Mouse (Mus musculus): ENCODE data around the gene Serpina1f.
A peak's percentile ranks its signal among the peaks of the same experiment; 100 is the strongest.
"Not testable (repeated sequence)": the region's sequence is repeated elsewhere in the genome, so short reads cannot be mapped to it uniquely, and the experiment has no call there.

Gene Serpina1f

DNA sequence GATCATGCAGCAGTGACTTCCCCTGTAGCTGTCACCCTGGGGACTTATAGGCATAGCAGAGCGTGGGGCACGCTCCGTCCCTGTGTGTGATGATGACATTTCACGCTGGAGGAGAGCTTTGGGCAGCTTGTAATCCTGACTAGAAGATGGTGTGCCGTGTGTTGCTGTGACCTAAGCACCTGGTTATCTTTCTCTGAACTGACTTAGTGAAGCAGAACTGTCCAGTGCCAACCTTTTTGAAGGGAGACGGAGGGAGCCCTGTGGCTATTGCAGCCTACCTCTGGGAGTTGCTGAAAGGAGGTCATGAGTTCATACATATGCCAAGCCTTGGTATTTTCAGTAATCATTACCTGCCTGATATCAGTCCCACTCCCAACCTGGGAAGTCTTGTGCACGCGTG is at the start of gene Serpina1f:
Serpina1f (minus strand) TSS at position 101 of the 400 bp plus-strand sequence.
- DNase-seq, result no peak

DNA sequence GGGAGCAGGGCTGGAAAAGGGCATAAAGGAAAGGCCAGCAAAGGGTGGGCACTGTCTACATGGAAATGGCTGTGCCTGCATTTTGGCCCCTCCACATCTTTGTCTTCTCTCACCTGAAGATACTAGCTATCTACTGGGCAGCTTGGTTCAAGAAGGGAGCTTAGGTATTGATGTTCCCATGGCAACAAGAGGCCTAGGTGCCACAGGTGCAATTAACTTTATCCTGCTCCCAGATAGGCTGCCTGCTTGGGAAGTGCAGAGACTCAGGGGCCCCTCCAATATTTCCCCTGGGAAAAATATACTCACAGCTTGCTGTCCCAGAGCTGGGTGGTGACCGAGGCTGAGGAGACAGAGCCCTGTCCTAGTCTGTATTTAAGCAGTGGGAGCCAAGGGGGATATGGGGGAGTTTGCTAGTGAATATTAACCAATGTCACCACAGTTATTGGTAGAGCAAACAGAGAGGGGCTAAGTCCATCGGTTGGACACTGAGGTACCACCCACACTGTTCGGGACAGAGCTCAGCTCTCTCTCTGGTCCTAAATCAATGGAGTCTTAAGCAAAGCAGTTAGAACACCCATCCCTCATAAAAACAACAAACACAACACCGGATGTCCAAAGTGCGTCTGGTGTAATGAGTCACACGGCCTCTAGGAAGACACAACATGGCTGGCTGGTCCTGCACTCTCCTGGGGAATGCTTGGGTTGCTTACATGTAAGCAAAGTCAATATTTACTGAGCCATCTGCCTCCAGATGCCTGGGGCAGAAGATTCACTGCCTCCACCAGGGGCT is 42.7 kb upstream of the Serpina1f start:
- DNase-seq, result not testable (repeated sequence)

DNA sequence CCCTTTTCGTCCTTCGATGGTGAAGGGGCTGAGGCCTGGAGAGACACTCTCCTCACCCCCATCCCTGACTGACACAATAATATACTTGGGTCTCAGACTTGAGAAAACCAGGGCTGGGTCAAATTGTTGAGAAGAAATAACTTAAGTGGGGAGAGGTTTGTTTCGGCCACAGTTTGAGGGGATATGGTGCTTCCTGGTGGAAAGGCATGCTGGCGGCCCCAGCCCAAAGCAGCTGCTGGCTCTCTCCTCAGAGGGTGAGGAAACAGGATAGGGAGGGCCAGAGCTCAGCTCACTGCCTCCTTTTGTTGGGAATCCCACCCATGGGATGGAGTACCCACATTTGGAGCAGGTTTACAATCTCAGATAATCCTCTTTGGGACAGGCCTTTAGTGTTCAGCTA is 40.2 kb upstream of the Serpina1f start:
- DNase-seq, result peak in 1 of 2 experiments; percentile 9

DNA sequence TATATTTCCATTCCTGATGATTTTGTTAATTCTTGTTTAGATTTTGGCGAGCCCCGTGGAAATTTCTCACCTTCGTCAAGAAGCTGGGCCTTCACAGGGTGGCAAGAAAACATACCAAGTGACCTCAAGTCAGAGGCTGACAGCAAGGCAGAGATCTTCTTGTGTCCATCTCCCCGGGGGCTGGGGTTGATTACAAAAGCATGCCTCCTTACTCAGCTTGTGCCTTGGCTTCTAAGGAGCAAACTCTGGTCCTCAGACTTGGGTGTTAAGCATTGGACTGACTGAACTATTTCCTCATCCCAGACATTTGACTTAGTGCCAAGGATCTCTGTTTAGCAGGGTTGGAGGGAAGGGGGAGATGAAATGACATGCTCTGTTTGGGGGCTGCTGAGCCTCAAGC is 39.8 kb upstream of the Serpina1f start:
- DNase-seq, result peak; percentile 9 to 26

DNA sequence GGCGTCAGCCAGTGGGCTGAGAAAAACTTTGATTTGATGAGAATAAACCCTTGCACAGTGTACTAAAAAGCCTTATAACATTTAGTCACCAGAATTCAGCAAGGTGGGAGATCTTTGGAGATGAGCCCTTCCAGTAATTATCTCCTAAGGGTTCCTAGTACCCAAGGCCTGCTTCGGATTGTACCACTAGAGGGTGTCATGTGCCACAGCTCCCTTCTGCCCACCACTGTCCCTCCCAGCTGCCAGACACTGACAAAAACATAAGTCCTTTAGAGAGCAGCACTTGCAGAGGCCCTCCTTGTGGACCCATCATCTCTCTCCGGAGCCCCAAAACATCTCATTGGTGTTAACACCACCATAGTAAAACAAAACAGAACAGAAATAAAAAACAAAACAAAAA is 16.2 kb upstream of the Serpina1f start:
- peak in 1 of 2 experiments; percentile 5 for DNase-seq

DNA sequence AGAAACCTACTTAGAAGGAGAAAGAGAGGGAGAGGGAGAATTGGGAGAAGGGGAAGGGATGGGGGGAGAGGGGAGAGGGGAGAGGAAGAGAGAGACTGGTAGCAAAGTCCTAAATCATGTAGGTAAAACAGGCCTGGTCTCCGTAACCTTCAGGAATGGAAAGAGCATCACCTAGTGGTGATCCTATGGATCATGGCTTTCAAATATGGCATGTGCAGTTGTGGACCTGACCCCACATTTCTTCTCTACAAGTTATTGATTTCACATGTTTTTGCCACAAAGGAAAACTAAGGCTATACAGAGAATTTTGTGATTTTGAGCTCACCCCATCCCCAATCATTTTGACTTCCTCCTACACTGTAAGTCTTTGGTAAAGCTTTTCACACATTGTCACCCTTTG is 15.1 kb upstream of the Serpina1f start:
- no peak for DNase-seq

DNA sequence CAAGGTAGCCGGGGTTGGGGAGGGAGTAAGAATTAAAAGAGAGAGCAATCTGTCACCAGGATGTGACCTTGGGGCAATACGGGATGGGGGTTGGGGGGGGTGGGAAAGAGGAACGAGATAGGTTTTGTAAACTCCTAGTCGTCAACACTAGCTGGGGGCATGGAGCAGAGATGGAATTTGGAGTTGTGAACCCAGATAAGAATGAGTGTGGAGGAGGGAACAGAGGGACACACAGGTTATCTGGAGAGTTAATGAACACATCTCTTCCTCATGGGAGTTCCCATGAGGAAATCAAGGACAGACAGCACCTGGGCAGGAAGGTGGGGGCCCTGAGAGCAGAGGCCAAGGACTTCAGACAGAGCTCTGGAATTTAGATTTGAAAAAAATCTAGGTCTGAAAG is 10.8 kb upstream of the Serpina1f start:
- no peak for DNase-seq

DNA sequence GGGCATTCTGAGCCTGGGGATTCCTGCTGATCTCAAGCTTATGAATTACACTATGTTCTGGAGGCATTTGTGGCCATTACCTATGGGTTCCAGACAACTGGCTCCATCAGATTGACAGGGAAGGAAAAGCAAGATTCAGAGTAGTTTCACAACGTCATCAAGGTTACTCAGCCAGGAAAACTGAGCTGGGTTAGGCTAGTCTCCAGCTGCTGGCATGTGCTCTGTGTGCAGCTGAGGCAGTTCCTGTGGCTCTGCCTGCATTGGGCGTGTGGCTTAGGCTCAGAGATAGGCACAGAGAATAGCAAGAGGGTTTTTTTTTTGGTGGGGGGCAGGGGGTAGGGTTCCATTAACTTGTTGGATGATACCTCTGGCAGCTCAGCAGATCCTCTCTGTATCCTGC is 10.2 kb upstream of the Serpina1f start:
- DNase-seq, result no peak

DNA sequence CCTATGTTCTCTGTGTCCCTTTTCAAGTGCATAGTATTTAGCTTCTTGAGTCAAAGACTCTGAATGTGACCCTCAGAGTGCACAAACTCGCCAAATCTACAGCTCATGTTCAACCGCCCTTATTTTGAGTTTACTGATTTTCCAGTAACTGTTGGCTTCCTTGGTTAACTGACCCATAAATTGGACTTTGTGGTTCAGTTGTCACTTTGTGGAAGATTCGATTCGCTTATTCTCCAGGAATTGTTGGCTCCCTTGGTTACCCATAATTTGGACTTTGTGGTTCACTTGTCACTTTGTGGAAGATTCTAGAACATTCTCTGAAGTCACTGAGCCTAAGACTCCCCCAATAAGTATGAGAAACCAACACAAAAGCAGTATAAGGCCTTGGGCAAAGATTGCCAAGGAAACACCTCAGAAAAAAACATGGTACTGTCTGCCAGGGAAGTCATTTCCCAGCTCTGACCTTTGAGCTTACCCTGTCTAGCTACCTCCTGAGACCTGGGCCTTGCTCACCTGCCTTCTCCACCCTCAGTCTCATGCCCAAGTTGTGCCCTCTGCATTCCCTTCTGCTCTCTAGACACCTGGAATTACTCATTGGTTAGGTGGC is 4.9 kb upstream of the Serpina1f start:
- no peak for DNase-seq

DNA sequence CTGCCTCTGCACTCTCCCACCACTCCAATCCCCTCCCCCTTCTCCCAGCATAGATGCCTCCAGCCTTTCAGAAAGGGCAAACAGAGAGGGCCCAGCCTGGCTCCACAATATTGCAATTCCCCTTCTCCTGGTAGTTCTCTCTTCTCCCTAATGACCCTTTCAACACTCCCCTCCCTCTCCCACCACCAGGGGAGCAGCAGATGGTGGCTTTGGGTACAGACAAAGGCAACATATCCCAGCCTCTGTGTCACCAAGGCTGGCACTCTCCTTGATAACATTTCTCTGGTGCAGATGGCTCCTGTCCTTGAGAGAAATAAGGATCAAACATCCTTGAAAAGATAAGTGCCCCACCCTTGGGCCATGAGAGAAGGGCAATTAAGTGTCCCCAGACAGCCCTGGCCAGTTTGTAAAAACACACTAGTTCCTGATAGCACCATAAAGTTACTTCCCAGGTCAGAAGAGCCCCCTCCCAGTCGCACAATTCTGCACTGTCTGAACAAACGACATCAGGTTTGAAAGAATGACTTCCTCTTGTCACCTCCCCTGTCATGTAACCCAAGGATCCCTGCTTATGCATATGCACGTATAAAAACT is 7.0 kb downstream of the Serpina1f start:
- no peak for DNase-seq

DNA sequence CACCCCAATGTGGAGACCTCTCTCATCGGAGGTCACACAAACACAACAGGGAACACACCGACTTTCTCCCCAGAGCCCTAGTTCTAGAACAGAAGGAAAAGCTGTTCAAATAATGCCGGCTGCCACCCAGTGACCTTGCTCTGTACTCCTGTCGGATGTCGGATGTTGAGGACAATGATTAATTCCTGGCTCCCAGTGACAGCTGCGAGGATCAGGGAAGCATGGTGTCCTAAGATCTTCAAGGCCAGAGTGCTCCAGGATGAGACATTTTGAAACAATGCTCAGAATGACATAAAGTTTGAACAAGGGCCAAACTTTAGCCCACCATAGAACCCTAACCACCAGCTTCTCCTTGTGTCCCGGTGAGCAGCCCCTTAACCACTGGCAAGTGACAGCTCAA is 8.3 kb downstream of the Serpina1f start:
- DNase-seq, result no peak

DNA sequence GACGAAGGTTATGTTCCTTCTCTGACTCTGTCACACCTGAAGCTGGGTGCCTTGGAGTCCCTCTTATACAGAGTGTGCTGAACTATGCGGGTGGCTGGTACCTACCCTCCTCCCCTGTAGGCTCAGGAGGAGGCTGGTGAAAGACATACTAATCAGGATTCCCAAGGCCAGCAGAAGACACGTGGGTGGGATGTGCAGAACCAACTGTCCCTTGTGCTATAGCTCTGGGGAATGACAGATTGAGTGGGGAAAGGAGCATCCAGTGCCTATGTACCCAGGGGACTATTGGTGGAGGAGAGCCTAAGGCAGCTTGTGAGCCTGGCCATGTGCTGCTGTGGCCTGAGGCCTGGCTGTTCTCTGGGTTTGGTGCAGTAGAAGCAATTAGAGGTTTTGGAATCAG is 9.3 kb downstream of the Serpina1f start:
- DNase-seq, result no peak

DNA sequence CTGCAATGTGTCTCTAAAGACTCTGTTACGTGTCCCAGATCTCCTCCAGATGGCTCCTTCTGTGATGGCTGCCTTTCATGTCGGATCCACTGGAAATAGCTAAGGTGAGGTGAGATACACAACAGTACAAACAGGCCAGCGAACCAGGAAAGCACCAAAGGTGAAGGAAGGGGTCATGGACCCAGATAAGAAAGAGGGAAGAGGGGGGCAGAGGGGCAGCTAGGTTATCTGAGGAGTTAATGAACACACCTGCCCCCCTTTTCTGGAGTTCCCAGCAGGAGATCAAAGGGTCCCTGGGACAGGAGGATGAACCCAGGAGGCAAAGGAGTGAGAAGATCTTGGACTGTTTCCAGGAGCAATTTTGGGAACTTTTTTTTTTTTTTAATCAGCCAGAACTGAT is 9.9 kb downstream of the Serpina1f start:
- DNase-seq, result no peak

DNA sequence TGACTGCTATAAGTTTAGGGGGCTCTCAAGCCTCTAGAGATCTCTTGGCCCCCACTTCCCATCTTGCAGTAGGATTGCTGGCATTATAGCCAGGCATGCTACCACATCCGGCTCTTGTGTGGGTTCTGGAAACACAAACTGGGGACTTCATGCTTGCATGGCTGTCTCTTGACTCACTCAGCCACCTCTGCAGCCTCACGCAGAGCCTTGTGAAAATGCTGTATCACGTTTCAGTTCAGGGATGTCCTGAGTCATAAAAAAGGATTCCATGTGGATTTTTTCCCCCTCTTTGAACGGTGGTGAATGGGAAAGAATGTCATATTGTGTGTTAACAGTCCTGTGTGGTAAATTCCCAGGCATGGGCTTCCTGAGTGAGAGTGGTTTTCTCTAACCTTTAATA is 11.6 kb downstream of the Serpina1f start:
- no peak for DNase-seq

DNA sequence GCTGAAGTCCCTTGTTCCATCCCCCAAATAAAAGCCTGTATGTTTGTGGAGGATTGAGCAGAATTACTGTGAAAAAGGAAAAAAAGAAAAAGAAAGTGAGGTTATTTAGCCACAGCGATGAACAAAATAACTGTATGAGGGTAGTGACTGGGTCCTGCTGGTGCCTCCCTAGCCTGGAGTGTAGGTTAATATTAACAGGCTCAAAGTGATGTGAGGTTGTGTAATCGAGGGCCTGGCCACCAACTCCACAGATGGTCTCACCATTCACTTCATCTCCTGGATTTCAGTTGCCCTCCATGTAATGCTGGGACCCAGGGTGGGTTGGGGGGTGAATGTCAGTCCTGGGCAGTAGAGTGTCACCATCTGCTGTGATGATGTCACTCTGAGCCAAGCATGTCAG is 13.6 kb downstream of the Serpina1f start:
- no peak for DNase-seq

DNA sequence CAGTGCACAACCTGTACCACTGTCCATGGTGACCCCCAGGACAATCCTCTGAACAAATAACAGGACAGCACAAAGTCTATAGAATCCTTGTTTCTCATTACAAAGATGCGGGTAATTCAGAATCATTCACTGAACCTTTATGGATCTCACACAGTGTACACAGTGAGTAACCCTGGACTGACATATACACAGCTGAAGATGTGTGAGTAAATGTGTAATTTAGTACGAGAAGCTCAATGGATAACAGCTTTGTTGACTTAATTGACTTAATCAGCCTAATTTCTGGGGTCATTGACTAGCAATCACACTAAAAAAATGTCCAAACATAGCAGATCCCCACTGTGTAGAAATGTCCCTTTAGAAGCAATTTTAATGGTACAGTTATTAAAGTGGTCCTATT is 14.2 kb downstream of the Serpina1f start:
- DNase-seq, result no peak

DNA sequence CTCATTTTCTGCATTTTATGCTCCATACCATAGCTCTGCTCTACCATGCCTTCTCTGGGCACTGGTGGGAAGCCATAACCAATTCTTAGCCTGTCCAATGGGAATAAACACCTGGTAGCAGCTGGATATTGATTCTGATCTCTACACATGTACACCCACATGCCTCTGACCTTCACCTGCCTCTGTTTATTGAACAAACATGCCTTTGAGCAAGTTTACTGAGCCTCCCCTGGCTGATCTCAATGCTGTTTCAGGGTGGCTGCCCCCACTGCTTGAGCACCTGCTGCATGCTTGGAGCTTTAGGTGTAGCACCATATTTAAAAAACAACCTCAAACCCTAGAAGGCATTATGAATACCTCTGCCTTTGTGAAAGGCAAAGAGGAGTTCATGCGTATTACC is 15.5 kb downstream of the Serpina1f start:
- not testable (repeated sequence) for DNase-seq

DNA sequence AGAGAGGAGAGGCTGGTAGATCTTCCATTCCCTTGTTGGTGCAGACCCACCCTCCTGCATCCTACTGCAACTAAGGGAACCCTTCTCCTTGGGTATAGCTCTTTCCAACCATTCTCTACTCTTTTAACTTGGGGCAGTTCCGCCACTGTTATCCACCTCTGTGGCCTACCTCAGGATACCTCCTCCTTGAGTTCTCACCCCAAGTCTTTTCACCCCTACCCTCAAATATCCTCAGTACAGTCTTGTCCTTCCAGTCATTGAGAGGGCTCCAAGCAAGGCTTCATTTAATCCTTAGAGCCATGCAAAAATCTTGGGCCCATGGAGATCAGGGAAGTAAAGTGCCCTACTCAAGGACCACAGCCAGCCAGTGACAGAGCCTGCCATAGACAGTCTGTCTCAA is 19.3 kb downstream of the Serpina1f start, which contains the start of gene Serpina16:
Serpina16 (minus strand) TSS at position 101 of the 400 bp plus-strand sequence.
- no peak for DNase-seq

DNA sequence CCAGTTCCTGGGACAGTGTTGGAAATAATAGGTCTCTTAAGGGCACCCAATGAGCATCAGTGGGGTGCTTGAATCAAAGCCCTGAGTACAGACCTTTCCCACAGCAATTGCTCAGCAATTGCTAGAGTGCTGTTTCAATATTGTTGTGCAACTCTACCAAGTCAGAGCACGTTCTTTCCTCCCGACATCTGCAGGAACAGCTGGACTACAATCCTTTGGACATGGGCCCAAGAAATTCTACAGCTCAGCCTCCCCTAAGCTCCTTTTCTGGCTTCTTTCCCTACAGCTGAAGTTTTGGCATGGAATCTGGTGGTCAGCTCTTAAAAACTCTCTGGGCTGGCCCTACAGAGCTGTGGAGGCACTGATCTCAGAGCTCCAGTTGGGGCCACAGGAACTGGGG is 22.1 kb downstream of the Serpina1f start:
- peak; percentile 20 to 56 for DNase-seq

DNA sequence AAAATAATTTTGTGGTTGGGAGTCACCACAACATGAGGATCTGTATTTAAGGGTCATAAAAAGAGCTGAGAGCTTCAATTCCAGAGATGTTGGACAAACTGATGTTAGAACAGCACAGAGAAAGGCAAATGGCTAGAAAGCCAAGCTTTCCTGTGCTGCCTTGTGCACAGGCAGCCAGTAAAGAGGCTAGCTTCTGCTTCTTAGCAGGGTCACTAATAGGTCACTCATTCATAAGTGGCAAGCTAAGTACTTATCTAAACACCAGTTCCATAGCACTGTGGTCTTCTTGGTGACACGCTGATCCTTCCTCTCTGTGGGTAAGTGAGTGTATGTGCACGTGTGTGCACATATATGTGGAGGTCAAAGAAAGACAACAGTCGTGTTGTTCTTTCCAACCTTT is 23.8 kb downstream of the Serpina1f start:
- DNase-seq, result no peak

DNA sequence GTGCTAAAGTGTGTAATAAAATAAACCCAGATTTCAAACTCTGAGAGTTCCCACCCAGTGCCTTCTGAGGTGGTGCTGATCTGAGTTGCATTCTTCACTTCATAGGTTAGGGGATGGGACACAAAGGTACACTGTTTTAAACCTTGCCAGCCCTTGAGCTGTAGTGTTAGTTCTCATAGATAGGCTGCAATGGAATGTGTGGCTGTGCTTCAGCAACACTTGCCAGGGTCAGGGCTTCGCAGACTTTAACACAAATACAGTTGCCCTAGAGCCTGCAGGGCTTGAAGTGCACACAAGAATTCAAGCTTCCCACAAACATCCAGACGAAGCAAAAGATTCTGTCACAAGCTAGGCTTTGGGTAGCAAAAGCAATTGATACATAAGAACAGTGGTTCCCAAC is 24.4 kb downstream of the Serpina1f start:
- peak in 1 of 2 experiments; percentile 20 for DNase-seq

DNA sequence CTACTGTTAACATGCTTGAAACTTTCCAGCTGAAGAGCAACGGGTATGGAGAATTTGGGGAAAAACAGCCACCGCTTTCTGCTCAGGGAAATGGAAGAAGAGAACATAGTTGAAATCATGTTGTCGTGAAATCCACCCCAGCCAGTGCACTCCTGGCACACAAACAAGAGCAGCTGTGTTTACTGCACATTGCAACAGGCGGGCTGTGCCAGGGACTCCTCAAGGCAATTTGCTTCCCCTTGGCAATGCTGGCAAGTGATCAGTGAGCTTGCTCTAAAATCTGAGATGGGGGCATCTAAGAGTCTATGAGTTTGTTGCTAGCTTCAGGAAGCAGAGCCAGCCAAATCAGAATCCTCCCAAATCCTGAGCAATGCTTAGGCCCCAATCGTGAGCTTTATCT is 25.0 kb downstream of the Serpina1f start:
- DNase-seq, result peak; percentile 39 to 43

DNA sequence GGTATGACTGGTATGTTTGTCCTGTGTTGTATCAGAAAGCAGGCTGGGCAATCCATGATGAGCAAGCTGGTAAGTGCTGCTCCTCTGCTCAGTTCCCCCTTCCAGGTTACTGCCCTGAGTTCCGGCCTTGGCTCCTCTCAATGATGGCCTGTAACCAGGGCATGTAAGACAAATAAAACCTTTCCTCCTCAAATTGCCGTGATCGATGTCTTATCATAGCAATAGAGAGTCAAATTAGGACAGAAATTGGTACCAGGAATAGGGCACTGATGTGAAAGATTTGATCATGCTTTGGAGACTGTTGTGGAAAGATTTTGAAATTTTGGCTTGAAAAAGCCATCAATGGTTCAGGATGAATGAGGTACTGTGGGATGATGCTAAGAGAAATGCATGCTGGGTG is 30.0 kb downstream of the Serpina1f start:
- DNase-seq, result no peak

DNA sequence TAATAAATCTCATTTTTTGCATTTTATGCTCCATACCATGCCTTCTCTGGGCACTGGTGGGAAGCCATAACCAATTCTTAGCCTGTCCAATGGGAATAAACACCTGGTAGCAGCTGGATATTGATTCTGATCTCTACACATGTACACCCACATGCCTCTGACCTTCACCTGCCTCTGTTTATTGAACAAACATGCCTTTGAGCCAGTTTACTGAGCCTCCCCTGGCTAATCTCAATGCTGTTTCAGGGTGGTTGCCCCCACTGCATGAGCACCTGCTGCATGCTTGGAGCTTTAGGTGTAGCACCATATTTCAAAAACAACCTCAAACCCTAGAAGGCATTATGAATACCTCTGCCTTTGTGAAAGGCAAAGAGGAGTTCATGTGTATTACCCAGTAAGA is 33.3 kb downstream of the Serpina1f start:
- DNase-seq, result not testable (repeated sequence)
